Mouse (Mus musculus): ENCODE results near the gene H2al1c. TPM values are rescaled to one million over a fixed set of nuclear protein-coding genes. Genes with fewer than 3 reads are reported as not detected.

H2al1c gene
- total RNA-seq, 2 experiments from 2014 or later: not detected

Other genes starting within 250 kb of the H2al1c start
- not detected for gene H2al1a, start 6.4 kb upstream of the H2al1c start, total RNA-seq (2021)
- gene H2al1b, start 3.2 kb upstream of the H2al1c start, total RNA-seq (2021): not detected
- gene H2al1d, start 3.2 kb downstream of the H2al1c start, total RNA-seq (2021): not detected
- not detected for gene H2al1e, start 6.3 kb downstream of the H2al1c start, total RNA-seq (2021)
- not detected for gene H2al1f, start 9.5 kb downstream of the H2al1c start, total RNA-seq (2021)
- not detected for gene H2al1g, start 12.6 kb downstream of the H2al1c start, total RNA-seq (2021)
- gene H2al1h, start 15.8 kb downstream of the H2al1c start, total RNA-seq (2021): not detected
- not detected for gene H2al1i, start 19.0 kb downstream of the H2al1c start, total RNA-seq (2021)
- gene H2al1j, start 22.2 kb downstream of the H2al1c start, total RNA-seq (2021): not detected

All from left cerebral cortex, postnatal 14 days (tissue).